In the genomic region with DNA sequence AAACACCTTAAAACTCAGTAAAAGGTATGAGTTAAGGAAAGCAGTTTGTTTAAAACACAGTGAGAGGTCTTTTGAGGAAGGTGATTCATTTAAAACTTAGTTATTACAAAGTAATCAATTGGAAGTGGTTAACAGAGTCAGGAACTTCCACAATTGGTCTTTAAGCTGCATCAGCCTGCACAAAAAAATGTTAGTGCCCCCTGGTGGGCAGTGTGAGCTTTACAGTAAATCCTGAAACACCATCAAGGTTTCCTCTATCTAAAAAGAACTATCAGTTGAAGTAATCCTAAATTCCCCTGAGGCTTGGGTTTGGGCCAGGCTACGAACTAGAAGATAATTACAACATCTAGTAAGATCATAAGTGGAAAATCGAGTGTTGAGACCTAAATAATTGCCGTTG, we compare ENCODE assay signal across 9 mouse cellular contexts. TPM values are rescaled to one million over a fixed set of nuclear protein-coding genes. Genes with fewer than 3 reads are reported as not detected.
DNase-seq lines count a peak whose midpoint lies in the region; ATAC-seq and TF ChIP-seq lines count a peak whose summit lies in the region.
"Had no signal": no experiment of that assay in that cellular context is flagged by ENCODE, and none has a peak within 500 bp of the region (broad histone marks: within the 10 kb centered on the region; RNA-seq: fewer than 3 reads in every experiment).

No protein-coding gene starts in this region.

- H3K4me2 ChIP-seq in midbrain, embryonic 16.5 days (ENCODE audit: low read length) = no peak overlapping the region
- no peak overlapping the region for H3K4me2 ChIP-seq in limb, embryonic 14.5 days (replicated peaks; ENCODE audit: low read depth, low read length, severe bottlenecking)

- TF ChIP-seq POLR2A in limb, embryonic 14.5 days (IDR thresholded peaks at IDR 0.05; ENCODE audit: borderline replicate concordance, extremely low read depth, insufficient read depth, insufficient read length) = no peak

- H3K27me3 ChIP-seq in midbrain, embryonic 10.5 days (ENCODE audit: low read depth, poor library complexity, severe bottlenecking) = no peaks in the 10 kb centered on the region
- no peaks in the 10 kb centered on the region for H3K27me3 ChIP-seq in midbrain, embryonic 16.5 days (ENCODE audit: control insufficient read depth, insufficient read depth, low read depth, low read length)
- H3K27me3 ChIP-seq in limb, embryonic 14.5 days (ENCODE audit: control insufficient read depth, insufficient read depth, low read length) = no peaks in the 10 kb centered on the region
- H3K27me3 ChIP-seq: megakaryocyte, embryonic 14.5 days had no signal

- no peak for ATAC-seq in midbrain, embryonic 16.5 days
- peak; percentile 77 for ATAC-seq in activated CD4-positive, CD25-positive, alpha-beta regulatory T cell, adult 4 months
- no peak for ATAC-seq in limb, embryonic 14.5 days (ENCODE audit: low FRiP score, low read depth)

- H3K9me3 ChIP-seq in midbrain, embryonic 10.5 days (replicated peaks) = no peaks in the 10 kb centered on the region
- no peaks in the 10 kb centered on the region for H3K9me3 ChIP-seq in midbrain, embryonic 16.5 days (replicated peaks; ENCODE audit: control insufficient read depth, low read length, poor library complexity, severe bottlenecking)
- H3K9me3 ChIP-seq in limb, embryonic 14.5 days (ENCODE audit: control insufficient read depth, low read length) = no peaks in the 10 kb centered on the region
- H3K9me3 ChIP-seq: megakaryocyte, embryonic 14.5 days had no signal

- no peaks in the 10 kb centered on the region for H3K36me3 ChIP-seq in midbrain, embryonic 10.5 days
- no peaks in the 10 kb centered on the region for H3K36me3 ChIP-seq in midbrain, embryonic 16.5 days (ENCODE audit: control insufficient read depth, insufficient read depth, low read length)
- no peaks in the 10 kb centered on the region for H3K36me3 ChIP-seq in limb, embryonic 14.5 days (ENCODE audit: control insufficient read depth, insufficient read depth, low read length)

- no peaks in the 10 kb centered on the region for H3K4me1 ChIP-seq in midbrain, embryonic 10.5 days
- no peaks in the 10 kb centered on the region for H3K4me1 ChIP-seq in midbrain, embryonic 16.5 days (ENCODE audit: control insufficient read depth, insufficient read depth, low read length)
- no peaks in the 10 kb centered on the region for H3K4me1 ChIP-seq in limb, embryonic 14.5 days (ENCODE audit: control insufficient read depth, insufficient read depth, low read length)

- peak; percentile 54 for DNase-seq in midbrain, embryonic 10.5 days (ENCODE audit: low spot score)
- peak; percentile 74 to 78 for DNase-seq in cerebellum, postnatal 36 days
- peak; percentile 64 to 80 for DNase-seq in heart, postnatal 10 days
- DNase-seq in limb, embryonic 14.5 days (ENCODE audit: low spot score) = peak; percentile 51
- peak; percentile 54 to 81 for DNase-seq in right cerebral cortex, postnatal 10 days (ENCODE audit: low spot score in 2 of 2)
- DNase-seq in urinary bladder, postnatal 25 days (ENCODE audit: low spot score) = peak; percentile 72

- no peak overlapping the region for H3K4me3 ChIP-seq in midbrain, embryonic 10.5 days
- H3K4me3 ChIP-seq in midbrain, embryonic 16.5 days (ENCODE audit: low read depth, low read length) = no peak overlapping the region
- H3K4me3 ChIP-seq in limb, embryonic 14.5 days (replicated peaks; ENCODE audit: low read length) = no peak overlapping the region
- H3K4me3 ChIP-seq: megakaryocyte, embryonic 14.5 days had no signal

- intact Hi-C loops in heart, postnatal 10 days (cut with DNase I) = loop anchor here (1.0 to 10.0 kb wide), 4 partner anchors 69 to 603 kb away; a partner anchor contains a TSS

- 33% methylated on average over 3 of the region's 3 CpGs for WGBS in midbrain, embryonic 10.5 days
- 23% methylated on average over 3 of the region's 3 CpGs for WGBS in midbrain, embryonic 16.5 days
- 18% methylated on average over 3 of the region's 3 CpGs for WGBS in limb, embryonic 14.5 days

- H3K27ac ChIP-seq in midbrain, embryonic 10.5 days (replicated peaks) = no peak overlapping the region
- H3K27ac ChIP-seq in midbrain, embryonic 16.5 days (ENCODE audit: low read length) = no peak overlapping the region
- H3K27ac ChIP-seq in limb, embryonic 14.5 days (replicated peaks; ENCODE audit: low read depth, low read length) = no peak overlapping the region

- no peak overlapping the region for H3K9ac ChIP-seq in midbrain, embryonic 16.5 days (ENCODE audit: low read depth, low read length)
- no peak overlapping the region for H3K9ac ChIP-seq in limb, embryonic 14.5 days (ENCODE audit: low read depth, low read length, severe bottlenecking)

RNA-seq across cellular contexts. Expression of a gene that starts 21.0 kb away (rescaled TPM):
- 1.2 and 2.9 TPM in 2 replicates for polyA plus RNA-seq in midbrain, embryonic 10.5 days (2016; fragmentation: Nextera tagmentation; extraction: Ambion mirVana)
- polyA plus RNA-seq in midbrain, embryonic 16.5 days (2015; fragmentation: Nextera tagmentation; extraction: Ambion mirVana) = 12.1 and 12.3 TPM in 2 replicates
- 1 to 10 TPM; 5.6 to 6.0 TPM for polyA plus RNA-seq in activated CD4-positive, CD25-positive, alpha-beta regulatory T cell, adult 4 months (2017; shearing (Covaris generic))
- 10 to 100 TPM; 16.6 to 18.2 TPM for total RNA-seq in heart, postnatal 10 days (2021)
- 2.2 and 3.0 TPM in 2 replicates for polyA plus RNA-seq in limb, embryonic 14.5 days (2012; rRNA removed)
- 2.6 and 2.7 TPM in 2 replicates for polyA plus RNA-seq in limb, embryonic 14.5 days (2014; fragmentation: Nextera tagmentation; extraction: Ambion mirVana)
